Mouse (Mus musculus): Measurements from ENCODE around the gene Ripk1.

DNA sequence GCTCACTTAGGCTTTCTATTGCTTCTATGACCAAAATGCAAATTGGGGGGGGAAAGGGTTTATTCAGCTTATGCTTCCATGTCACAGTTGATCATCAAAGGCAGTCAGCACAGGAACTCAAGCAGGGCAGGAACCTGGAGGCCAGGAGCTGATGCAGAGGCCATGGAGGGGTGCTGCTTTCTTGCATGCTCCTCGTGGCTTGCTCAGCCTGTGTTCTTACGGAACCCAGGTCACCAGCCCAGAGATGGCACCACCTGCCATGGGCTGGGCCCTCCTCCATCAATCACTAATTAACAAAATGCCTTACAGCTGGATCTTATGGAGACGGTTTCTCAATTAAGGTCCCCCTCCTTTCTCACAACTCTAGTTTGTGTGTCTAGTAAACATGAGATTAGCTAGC, 37.9 kb downstream of the Ripk1 start:
- TF ChIP-seq CTCF (IDR thresholded peaks at IDR 0.05; ENCODE audit: low read depth) (no peak), EP300 (IDR thresholded peaks at IDR 0.05; ENCODE audit: low read depth) (no peak)
